Mouse (Mus musculus) bone marrow macrophage, adult 2 months (primary cell): ENCODE measurements around the gene Gtf2a1l. TPM values are rescaled to one million over a fixed set of nuclear protein-coding genes. Genes with fewer than 3 reads are reported as not detected.
A peak's percentile ranks its signal among the peaks of the same experiment; 100 is the strongest.

Source experiments
- H3K27ac ChIP-seq: 2 replicates; pipeline ENCODE4 v1.5.1; 2012; ENCODE audit warnings: low read depth, low read length; ENCODE audit not compliant: insufficient read depth
- H3K4me1 ChIP-seq: 2 replicates; pipeline ENCODE4 v1.6.1; 2012; ENCODE audit warnings: low read length; ENCODE audit not compliant: control insufficient read depth, insufficient read depth
- H3K4me3 ChIP-seq: 2 replicates; pipeline ENCODE4 v1.5.1; 2012; ENCODE audit warnings: mild to moderate bottlenecking, low read length, moderate library complexity; ENCODE audit not compliant: insufficient read depth
- CTCF ChIP-seq: IDR thresholded peaks from 2 replicates; pipeline ENCODE4 v1.5.1; 2012; ENCODE audit warnings: low read depth, mild to moderate bottlenecking, low read length, moderate library complexity
- POLR2A ChIP-seq: IDR thresholded peaks from 2 replicates; pipeline ENCODE4 v1.6.1; 2012; ENCODE audit warnings: mild to moderate bottlenecking, low read depth, low read length, borderline replicate concordance
- polyA plus RNA-seq: library from polyadenylated mRNA; stranded (reverse); fragments of >200 nt; gene quantifications from 2 replicates; pipeline ENCODE4 v1.2.4, GENCODE M21; 2012; ENCODE audit not compliant: missing spikeins, insufficient read depth, insufficient read length

Gene Gtf2a1l
- polyA plus RNA-seq, 1 experiment = not detected

DNA sequence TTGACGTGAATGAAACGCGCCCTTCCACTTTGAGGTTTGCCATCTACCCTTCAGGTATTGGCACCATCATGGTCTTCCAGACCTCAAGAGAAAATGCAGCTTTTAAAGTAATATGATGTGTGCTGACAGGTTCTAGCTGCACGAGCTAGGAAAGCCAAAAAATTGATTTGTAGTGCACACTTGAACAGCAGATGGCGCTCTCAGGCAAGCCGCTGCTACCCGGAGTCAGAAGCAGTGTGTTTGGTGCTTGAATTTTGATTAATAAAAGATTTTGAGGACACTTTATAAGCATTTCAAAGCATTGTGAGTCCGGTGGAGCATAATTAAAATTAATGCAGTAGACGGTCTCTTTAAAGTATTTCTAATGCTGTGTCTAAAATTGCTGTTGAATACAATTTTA is 16.4 kb upstream of the Gtf2a1l start:
- H3K27ac ChIP-seq = no peak overlapping the region
- TF ChIP-seq POLR2A (no peak), CTCF (peak; percentile 73)
- no peak overlapping the region for H3K4me3 ChIP-seq
- H3K4me1 ChIP-seq = no peaks in the 10 kb centered on the region

DNA sequence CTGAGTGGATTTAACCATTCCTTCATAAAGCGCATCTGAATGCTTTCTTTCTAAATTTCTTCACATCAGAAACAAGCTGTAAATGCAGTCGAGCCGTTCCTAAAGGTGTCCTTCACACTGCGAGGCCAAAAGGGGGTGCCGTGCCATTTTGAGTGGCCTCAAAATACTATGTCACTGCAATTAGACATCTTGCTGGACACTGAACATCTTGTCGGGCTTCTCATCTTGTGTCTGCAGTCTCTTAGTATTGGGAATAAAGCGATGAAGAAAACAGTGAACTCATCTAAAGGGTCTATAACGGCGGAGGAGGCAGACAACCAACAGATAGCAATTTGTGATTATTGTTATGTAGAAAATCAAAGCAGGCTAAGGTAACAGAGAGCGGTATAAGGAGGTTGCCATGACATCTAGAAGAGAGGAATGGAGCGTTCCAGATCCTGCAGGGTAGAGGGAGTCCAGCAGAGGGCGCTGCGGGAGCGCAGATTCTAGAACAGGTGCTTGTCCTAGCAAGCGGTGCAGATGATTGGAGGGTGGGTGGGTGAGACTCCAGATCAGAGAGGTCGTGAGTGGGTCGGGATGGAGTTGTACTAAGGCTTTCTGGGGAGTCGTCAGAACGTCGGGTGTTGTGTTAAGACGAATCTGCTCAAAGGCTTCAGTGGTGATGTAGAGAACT is 15.6 kb upstream of the Gtf2a1l start:
- H3K4me3 ChIP-seq = no peak overlapping the region
- no peak overlapping the region for H3K27ac ChIP-seq
- TF ChIP-seq CTCF (peak; percentile 95), POLR2A (no peak)
- H3K4me1 ChIP-seq = no peaks in the 10 kb centered on the region

DNA sequence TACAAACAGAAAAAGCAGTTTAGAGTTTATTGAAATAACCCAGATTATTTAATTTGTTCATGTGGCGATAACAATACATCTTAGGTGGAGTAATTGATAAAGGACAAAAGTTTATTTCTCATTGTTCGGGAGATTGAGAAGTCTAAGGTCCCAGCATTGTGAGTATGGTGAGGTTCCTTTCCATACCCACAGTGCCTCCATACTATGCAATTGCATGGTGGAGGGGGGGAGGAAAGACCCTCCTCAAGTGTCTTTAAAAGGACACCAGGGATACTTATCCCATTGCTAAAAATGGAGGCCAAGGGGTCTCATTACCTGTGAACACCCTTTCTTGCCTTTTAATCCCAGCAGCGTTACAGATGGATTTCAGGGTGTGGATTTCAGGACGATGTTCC is 15.1 kb upstream of the Gtf2a1l start:
- no peak overlapping the region for H3K27ac ChIP-seq
- no peak overlapping the region for H3K4me3 ChIP-seq
- no peak for TF ChIP-seq CTCF
- no peak for TF ChIP-seq POLR2A
- H3K4me1 ChIP-seq = no peaks in the 10 kb centered on the region

DNA sequence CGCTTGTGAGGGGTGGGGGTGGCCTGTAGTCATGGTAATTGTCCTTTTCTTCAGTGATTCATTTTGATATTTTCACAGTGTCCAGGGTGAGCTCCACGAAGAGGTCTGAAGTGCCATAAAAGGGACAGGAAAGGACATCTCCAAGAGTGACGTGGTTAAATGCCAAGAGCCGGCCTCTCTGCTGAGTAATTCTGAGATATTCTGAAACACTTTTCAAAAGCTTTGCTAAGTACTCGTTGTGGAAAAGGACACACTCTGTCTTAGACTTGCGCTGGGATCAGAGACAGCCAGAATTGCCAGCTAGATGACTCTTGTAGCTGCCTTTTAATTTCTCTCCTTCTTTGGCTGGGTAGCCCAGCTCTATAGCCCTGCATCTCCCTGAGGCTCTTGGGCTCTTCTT is 9.9 kb upstream of the Gtf2a1l start:
- TF ChIP-seq POLR2A = no peak
- TF ChIP-seq CTCF = no peak
- Histone ChIP-seq H3K4me1 (no peaks in the 10 kb centered on the region), H3K4me3 (no peak overlapping the region), H3K27ac (no peak overlapping the region)

DNA sequence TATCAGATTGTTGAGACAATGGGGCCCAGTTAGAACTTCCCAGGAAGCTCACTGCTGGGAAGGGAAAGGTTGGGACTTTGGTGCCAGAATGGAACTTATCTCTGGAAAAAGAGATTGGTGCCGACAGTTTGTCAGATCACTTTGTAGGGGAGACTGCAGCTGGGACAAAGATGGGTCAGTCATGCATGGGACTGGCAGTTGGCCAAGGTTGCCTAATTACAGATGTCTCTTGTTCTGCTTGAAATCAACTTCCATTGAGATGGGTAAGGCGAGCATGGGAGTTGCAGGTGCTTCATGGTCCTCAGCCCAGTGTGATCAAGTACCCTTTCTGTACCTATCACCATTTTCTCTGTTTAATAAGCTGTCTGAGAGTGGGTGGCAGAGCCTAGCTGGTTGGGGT is 2.4 kb upstream of the Gtf2a1l start:
- Histone ChIP-seq H3K4me1 (peaks cover 3% of the 10 kb centered on the region; the same call in 1 of the 2 replicates), H3K4me3 (no peak overlapping the region), H3K27ac (no peak overlapping the region)
- TF ChIP-seq POLR2A (no peak), CTCF (no peak)

DNA sequence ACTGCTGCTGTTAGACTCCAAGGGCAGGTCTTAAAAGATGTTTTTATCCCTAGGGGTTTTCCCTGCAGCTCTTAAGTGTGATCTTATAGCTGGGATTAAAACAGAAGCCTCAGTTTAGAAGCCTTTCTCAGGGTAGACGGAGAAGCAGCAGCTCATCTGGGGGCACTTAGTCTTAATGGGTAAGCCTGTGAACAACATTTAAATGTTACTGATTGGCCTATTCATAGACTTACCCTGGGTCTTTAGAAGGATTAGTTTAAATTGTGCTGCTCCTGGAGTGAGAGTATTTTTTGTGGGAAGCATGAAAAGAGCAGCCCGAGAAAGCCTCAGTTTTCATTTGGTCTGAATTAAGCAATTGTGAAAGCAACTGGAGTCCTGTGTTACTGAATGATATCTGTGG is 1.5 kb downstream of the Gtf2a1l start:
- no peak overlapping the region for H3K27ac ChIP-seq
- TF ChIP-seq CTCF (no peak), POLR2A (no peak)
- no peak overlapping the region for H3K4me3 ChIP-seq

DNA sequence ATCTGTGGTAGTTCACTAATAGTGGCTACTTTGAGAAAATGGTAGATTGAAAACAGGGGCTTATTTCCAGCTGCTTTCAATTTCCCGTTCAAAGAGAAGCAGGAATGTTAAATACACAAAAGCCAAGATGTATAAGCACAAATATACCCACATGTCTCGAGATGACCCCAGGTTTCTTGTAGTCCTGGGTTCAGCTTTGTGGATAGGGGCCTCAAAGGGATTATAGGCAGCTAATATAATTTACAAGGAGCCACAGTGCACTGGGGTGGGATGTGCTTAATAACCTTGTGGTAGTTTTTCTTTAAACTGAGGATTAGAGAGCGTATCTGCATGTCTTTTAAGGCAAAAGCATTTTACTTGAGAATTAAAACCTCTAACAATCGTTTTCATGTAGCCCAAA is 2.3 kb downstream of the Gtf2a1l start:
- Histone ChIP-seq H3K27ac (no peak overlapping the region), H3K4me3 (no peak overlapping the region), H3K4me1 (peaks cover 3% of the 10 kb centered on the region; the same call in 1 of the 2 replicates)
- TF ChIP-seq POLR2A = no peak
- TF ChIP-seq CTCF = no peak

More for the DNA sequence above, 1.5 kb downstream of the Gtf2a1l start:
- H3K4me1 ChIP-seq = peaks cover 3% of the 10 kb centered on the region; the same call in 1 of the 2 replicates

DNA sequence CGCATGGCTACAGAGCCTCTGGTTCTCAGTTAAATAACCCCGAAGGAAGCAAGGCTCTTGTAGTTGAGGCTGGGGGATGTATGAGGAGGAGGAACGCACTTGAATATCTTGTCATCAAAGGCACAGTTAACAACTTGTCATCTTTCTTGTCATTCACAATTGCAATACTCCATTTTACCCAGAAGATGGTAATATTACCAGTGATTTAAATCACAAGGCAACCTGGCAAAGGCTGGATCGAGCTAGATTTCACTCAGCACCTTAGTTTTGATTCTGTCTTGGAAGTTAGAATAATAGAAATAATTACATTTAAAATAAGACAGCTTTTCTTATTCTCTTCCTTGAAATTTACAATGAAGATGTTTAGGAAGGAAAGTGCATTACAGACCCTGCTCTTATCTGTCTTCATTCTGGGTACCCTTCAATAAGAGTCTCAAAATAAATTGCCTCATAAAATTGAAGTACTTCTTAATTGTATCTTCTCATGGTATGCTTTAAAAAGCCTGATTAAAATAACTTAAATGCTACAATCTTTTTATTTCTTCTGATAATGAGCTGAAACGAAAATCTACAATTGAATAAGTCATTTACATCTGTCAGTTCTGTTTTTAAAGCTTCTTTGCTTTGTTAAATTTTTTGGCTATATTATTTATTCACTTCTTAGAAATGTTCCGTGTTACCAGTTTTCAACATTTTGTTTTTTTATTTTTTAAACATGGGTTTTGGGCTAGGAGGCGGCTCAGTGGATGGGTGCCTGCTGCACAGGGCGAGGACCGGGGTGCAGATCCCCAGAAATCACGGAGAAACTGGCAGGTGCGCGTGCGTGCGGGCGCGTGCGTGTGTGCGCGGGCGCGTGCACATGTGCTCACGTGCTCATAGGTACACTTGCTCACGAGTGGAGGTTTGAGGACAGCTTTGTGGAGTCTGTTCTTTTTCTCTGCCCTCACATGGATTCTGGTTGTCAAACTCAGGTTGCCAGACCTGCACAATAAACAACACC is 7.2 kb downstream of the Gtf2a1l start:
- H3K27ac ChIP-seq = no peak overlapping the region
- H3K4me1 ChIP-seq = no peaks in the 10 kb centered on the region
- no peak overlapping the region for H3K4me3 ChIP-seq
- no peak for TF ChIP-seq POLR2A
- TF ChIP-seq CTCF = no peak

DNA sequence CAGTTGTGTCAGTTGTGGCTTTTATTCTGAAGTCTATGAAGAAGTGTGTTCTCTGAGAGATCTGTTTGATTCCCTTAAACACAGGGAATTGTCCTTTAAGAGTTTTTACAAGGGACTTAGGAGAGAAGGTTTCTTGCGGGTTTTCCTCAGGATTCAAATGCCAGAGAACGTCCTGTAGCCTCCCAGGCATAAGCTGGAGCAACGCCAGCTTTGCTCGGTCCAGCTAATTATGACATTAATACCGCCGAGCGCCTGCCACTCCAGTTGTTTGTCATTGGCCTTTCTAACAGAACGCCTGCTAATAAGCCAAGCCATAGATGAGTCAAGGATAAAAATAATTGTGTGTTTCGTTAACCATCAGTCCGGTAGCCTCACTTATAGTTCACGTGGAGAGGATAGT is 19.8 kb downstream of the Gtf2a1l start:
- H3K4me3 ChIP-seq = no peak overlapping the region
- TF ChIP-seq POLR2A = no peak
- TF ChIP-seq CTCF = no peak
- no peak overlapping the region for H3K27ac ChIP-seq
- H3K4me1 ChIP-seq = no peaks in the 10 kb centered on the region
